Mouse (Mus musculus) brown adipose tissue, adult 24 weeks (tissue): ENCODE data around the gene E2f1. TPM values are rescaled to one million over a fixed set of nuclear protein-coding genes. Genes with fewer than 3 reads are reported as not detected.

Experiments used
- H3K27ac ChIP-seq: fragments of 200-500 bp; replicated peaks from 2 replicates; pipeline ENCODE4 v1.5.1; 2012; ENCODE audit warnings: low read depth, mild to moderate bottlenecking, low read length
- H3K4me1 ChIP-seq: fragments of 200-500 bp; 2 replicates; pipeline ENCODE4 v1.6.1; 2012; ENCODE audit warnings: low read length, mixed read lengths; ENCODE audit not compliant: control insufficient read depth, insufficient read depth, insufficient read length
- H3K4me3 ChIP-seq: fragments of 200-500 bp; 2 replicates; pipeline ENCODE4 v1.5.1; 2012; ENCODE audit warnings: low read depth, mild to moderate bottlenecking, low read length, moderate library complexity; ENCODE audit not compliant: insufficient read depth
- polyA plus RNA-seq: library from polyadenylated mRNA; stranded (reverse); fragments of >200 nt; gene quantifications from 2 replicates; pipeline ENCODE4 v1.2.4, GENCODE M21; 2012; ENCODE audit not compliant: missing spikeins, insufficient read depth, insufficient read length

E2f1 gene
- polyA plus RNA-seq, 1 experiment = 0.63 TPM

- Histone ChIP-seq H3K4me1 (no peaks in the 10 kb centered on the region), H3K4me3 (no peak overlapping the region), H3K27ac (no peak overlapping the region)
Measured at GRCm38 (mm10) chr2:154516944-154517343, 52.7 kb downstream of the E2f1 start.

GRCm38 (mm10) chr2:154510141-154510540 lies 59.6 kb downstream of the E2f1 start:
- Histone ChIP-seq H3K27ac (no peak overlapping the region), H3K4me1 (no peaks in the 10 kb centered on the region), H3K4me3 (no peak overlapping the region)

Other genes with a start within 250 kb of the E2f1 start
- gene Cdk5rap1, start 196.9 kb downstream of the E2f1 start, polyA plus RNA-seq = 7.1 and 12.7 TPM in 2 replicates
- gene Snta1, start 161.8 kb downstream of the E2f1 start, polyA plus RNA-seq = 17.1 and 29.6 TPM in 2 replicates
- gene Cbfa2t2, start 133.4 kb downstream of the E2f1 start, polyA plus RNA-seq = 6.9 and 7.9 TPM in 2 replicates
- not detected in 2 replicates for gene 1700003F12Rik, start 22.8 kb downstream of the E2f1 start, polyA plus RNA-seq
- gene Actl10, start 18.1 kb downstream of the E2f1 start, polyA plus RNA-seq = not detected in 2 replicates
- not detected in 2 replicates for gene Necab3, start 11.0 kb downstream of the E2f1 start, polyA plus RNA-seq
- 44.4 and 59.3 TPM in 2 replicates for gene Pxmp4, start 33.8 kb upstream of the E2f1 start, polyA plus RNA-seq
- gene Zfp341, start 43.4 kb upstream of the E2f1 start, polyA plus RNA-seq = 0.71 and 0.88 TPM in 2 replicates
- not detected in 2 replicates for gene 4930519P11Rik, start 43.5 kb upstream of the E2f1 start, polyA plus RNA-seq
- gene Chmp4b, start 81.8 kb upstream of the E2f1 start, polyA plus RNA-seq = 108 TPM in 2 replicates
- not detected in 2 replicates for gene Gm14214, start 200.1 kb upstream of the E2f1 start, polyA plus RNA-seq
- gene Raly, start 221.2 kb upstream of the E2f1 start, polyA plus RNA-seq = 51.8 and 60.5 TPM in 2 replicates
- gene a, start 221.5 kb upstream of the E2f1 start, polyA plus RNA-seq = not detected in 2 replicates